Mouse (Mus musculus): ENCODE data around the gene Trim33.

DNA sequence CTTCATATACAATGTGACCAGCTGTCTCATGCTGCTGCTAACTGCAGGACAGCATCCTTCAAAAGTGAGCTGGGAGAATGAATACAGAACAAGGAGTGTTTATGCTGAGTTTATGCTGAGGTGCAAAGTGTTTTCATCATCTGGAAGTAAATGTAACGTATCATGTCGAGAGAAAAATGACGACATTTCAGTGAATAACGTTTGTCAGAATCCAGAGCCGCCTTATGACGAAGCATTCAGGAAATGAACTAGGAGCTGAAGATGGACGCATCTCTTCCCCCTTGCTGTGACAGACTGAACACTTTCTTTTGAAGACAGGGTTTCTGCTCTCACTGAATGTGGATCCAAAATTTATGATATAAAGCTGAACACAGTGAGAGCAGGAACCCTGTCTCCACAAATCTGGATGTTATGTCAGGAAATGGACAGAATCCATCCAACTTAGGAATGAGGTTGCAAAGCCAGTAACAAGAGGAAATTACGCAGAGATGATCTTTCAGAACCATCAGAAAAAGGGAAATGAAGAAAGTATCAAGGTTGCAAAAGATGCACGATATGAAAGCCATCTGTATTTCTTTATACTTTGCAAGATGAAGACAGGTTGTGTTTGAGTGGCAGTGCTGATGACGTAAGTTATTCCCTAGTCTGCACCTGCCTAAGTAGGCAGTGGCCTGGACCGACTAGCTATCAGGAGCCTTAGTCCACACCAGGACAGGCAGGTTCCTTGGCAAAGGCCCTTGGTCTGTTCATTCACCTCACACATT is 85.3 kb downstream of the Trim33 start:
- TF ChIP-seq TAL1 (IDR thresholded peaks at IDR 0.05; ENCODE audit: low read length) = no peak
- TF ChIP-seq GATA1 (IDR thresholded peaks at IDR 0.05; ENCODE audit: low read length) = no peak

All from erythroblast, embryonic 14.5 days (primary cell).